22 mouse cellular contexts compared by ENCODE assay signal in genomic region chr6:118780280-118780679, GRCm38 (mm10).
DNase-seq lines count a peak whose midpoint lies in the region; ATAC-seq and TF ChIP-seq lines count a peak whose summit lies in the region.
"Had no signal": no experiment of that assay in that cellular context is flagged by ENCODE, and none has a peak within 500 bp of the region (broad histone marks: within the 10 kb centered on the region; RNA-seq: fewer than 3 reads in every experiment).

No protein-coding gene starts in this region.

- H3K4me1 ChIP-seq in megakaryocyte, embryonic 14.5 days, result peaks cover 45% of the 10 kb centered on the region
- H3K4me1 ChIP-seq in lung, adult 2 months (ENCODE audit: control insufficient read depth, insufficient read depth, low read length), result no peaks in the 10 kb centered on the region
- H3K4me1 ChIP-seq: forebrain, embryonic 13.5 days had no signal

- TF ChIP-seq POLR2A in lung, adult 2 months (IDR thresholded peaks at IDR 0.05; ENCODE audit: borderline replicate concordance, extremely low read depth, low read depth, low read length), result no peak

- H3K36me3 ChIP-seq in megakaryocyte, embryonic 14.5 days (replicated peaks; ENCODE audit: low read length), result peaks cover 4% of the 10 kb centered on the region
- H3K36me3 ChIP-seq: forebrain, embryonic 10.5 days had no signal

- H3K27me3 ChIP-seq in megakaryocyte, embryonic 14.5 days (replicated peaks), result peaks cover 6% of the 10 kb centered on the region
- H3K27me3 ChIP-seq: forebrain, embryonic 13.5 days; heart, embryonic 13.5 days had no signal

- peak; percentile 43 to 59 for DNase-seq in layer of hippocampus, adult 8-10 months (ENCODE audit: low spot score in 2 of 2)
- DNase-seq in layer of hippocampus, adult 11-12 months (ENCODE audit: low spot score), result no peak
- DNase-seq in brain, adult 2 months (ENCODE audit: low read depth, low spot score), result peak; percentile 60
- DNase-seq in lung, adult 2 months, result no peak
- DNase-seq: adrenal gland, adult 8-10 months; adrenal gland, postnatal 25 days; cerebellum, adult 18-20 months; cerebellum, adult 9-10 months; cerebellum, postnatal 14 days; gastrocnemius, postnatal 25 days; heart, adult 18-20 months; heart, postnatal 14 days; heart, postnatal 4 days had no signal

- ATAC-seq in megakaryocyte, adult 5-6 weeks (ENCODE audit: poor library complexity, severe bottlenecking), result no peak
- ATAC-seq: activated CD4-positive, CD25-positive, alpha-beta regulatory T cell, adult 4 months; CD4-positive, CD25-positive, alpha-beta regulatory T cell, adult 4 months; forebrain, embryonic 13.5 days; forebrain, embryonic 16.5 days; hindbrain, postnatal 0 days had no signal

- WGBS in lung, adult 2 months, result 66% methylated on average over 7 of the region's 7 CpGs

- peaks cover 3% of the 10 kb centered on the region for H3K9me3 ChIP-seq in megakaryocyte, embryonic 14.5 days
- H3K9me3 ChIP-seq: forebrain, embryonic 10.5 days; forebrain, embryonic 13.5 days; heart, embryonic 13.5 days had no signal

- TF ChIP-seq CTCF in lung, adult 2 months (IDR thresholded peaks at IDR 0.05; ENCODE audit: insufficient read depth, low read length), result no peak

- H3K4me3 ChIP-seq in megakaryocyte, embryonic 14.5 days (replicated peaks), result peak overlapping the region; percentile 30
- H3K4me3 ChIP-seq in lung, adult 2 months (replicated peaks; ENCODE audit: extremely low read depth, low read depth, low read length), result no peak overlapping the region
- H3K4me3 ChIP-seq: forebrain, embryonic 10.5 days; forebrain, embryonic 13.5 days; heart, embryonic 13.5 days had no signal

Comparison
In these comparisons a context has a peak if more than half of its experiments do, and no peak if none do; other contexts are left out.
1. DNase-seq: peak in layer of hippocampus, adult 8-10 months (2 of 2) and brain, adult 2 months (single experiment); none in layer of hippocampus, adult 11-12 months (single experiment) and lung, adult 2 months (single experiment).